Mouse (Mus musculus): Measurements from ENCODE around the gene Rnf167.
A peak's percentile ranks its signal among the peaks of the same experiment; 100 is the strongest.

The Rnf167 gene

GRCm38 (mm10) chr11:70655571-70656455 lies 8.8 kb downstream of the Rnf167 start:
- no peak for DNase-seq

- peak; percentile 8 for DNase-seq
These were observed 9.5 kb downstream of the Rnf167 start for GRCm38 (mm10) chr11:70656456-70656927.

GRCm38 (mm10) chr11:70656964-70657363 lies 9.9 kb downstream of the Rnf167 start, which contains the start of gene Eno3:
Gene Eno3, plus strand, starts transcription at chr11:70657202.
- DNase-seq: peak; percentile 20

- DNase-seq: no peak
These were observed 10.5 kb downstream of the Rnf167 start for GRCm38 (mm10) chr11:70657573-70657972.

GRCm38 (mm10) chr11:70657991-70658390 lies 11.0 kb downstream of the Rnf167 start:
- DNase-seq: no peak

GRCm38 (mm10) chr11:70658521-70658920 lies 11.5 kb downstream of the Rnf167 start:
- no peak for DNase-seq

GRCm38 (mm10) chr11:70658942-70659341 lies 11.9 kb downstream of the Rnf167 start:
- DNase-seq: no peak

GRCm38 (mm10) chr11:70660571-70660970 lies 13.5 kb downstream of the Rnf167 start:
- DNase-seq: no peak

- DNase-seq: no peak
These were observed 16.1 kb downstream of the Rnf167 start for GRCm38 (mm10) chr11:70663101-70663500.

GRCm38 (mm10) chr11:70663957-70664356 lies 16.9 kb downstream of the Rnf167 start:
- DNase-seq: no peak

GRCm38 (mm10) chr11:70664741-70665140 lies 17.7 kb downstream of the Rnf167 start:
- no peak for DNase-seq

- DNase-seq: no peak
These were observed 19.7 kb downstream of the Rnf167 start for GRCm38 (mm10) chr11:70666687-70667086.

- DNase-seq: no peak
These were observed 20.5 kb downstream of the Rnf167 start for GRCm38 (mm10) chr11:70667271-70668150.

- DNase-seq: no peak
These were observed 21.3 kb downstream of the Rnf167 start for GRCm38 (mm10) chr11:70668335-70668770.

GRCm38 (mm10) chr11:70668771-70669505 lies 21.9 kb downstream of the Rnf167 start, which contains the start of gene Spag7:
Gene Spag7, minus strand, starts transcription at chr11:70669416.
- DNase-seq: peak; percentile 100

- DNase-seq: peak; percentile 83
These were observed 22.7 kb downstream of the Rnf167 start for GRCm38 (mm10) chr11:70669582-70670345.

GRCm38 (mm10) chr11:70670483-70670882 lies 23.4 kb downstream of the Rnf167 start:
- DNase-seq: no peak

- peak; percentile 13 for DNase-seq
These were observed 24.5 kb downstream of the Rnf167 start for GRCm38 (mm10) chr11:70671333-70672047.

- DNase-seq: no peak
These were observed 27.0 kb downstream of the Rnf167 start for GRCm38 (mm10) chr11:70674014-70674413.

GRCm38 (mm10) chr11:70674501-70674900 lies 27.5 kb downstream of the Rnf167 start:
- no peak for DNase-seq

GRCm38 (mm10) chr11:70678092-70678491 lies 31.1 kb downstream of the Rnf167 start:
- no peak for DNase-seq
